Mouse (Mus musculus): ENCODE results near the gene Ggta1.

The Ggta1 gene

GRCm38 (mm10) chr2:35433428-35433827, 29.6 kb downstream of the Ggta1 start:
- DNase-seq = peak; percentile 18 to 40

GRCm38 (mm10) chr2:35432472-35432871, 30.6 kb downstream of the Ggta1 start:
- DNase-seq = peak; percentile 31 to 54

- peak; percentile 47 to 65 for DNase-seq
Measured at GRCm38 (mm10) chr2:35432011-35432410, 31.0 kb downstream of the Ggta1 start.

GRCm38 (mm10) chr2:35430806-35431205, 32.2 kb downstream of the Ggta1 start:
- no peak for DNase-seq

GRCm38 (mm10) chr2:35428615-35429300, 34.3 kb downstream of the Ggta1 start:
- DNase-seq = no peak

- DNase-seq = no peak
Measured at GRCm38 (mm10) chr2:35427559-35427958, 35.5 kb downstream of the Ggta1 start.

- no peak for DNase-seq
Measured at GRCm38 (mm10) chr2:35423711-35424339, 39.2 kb downstream of the Ggta1 start.

GRCm38 (mm10) chr2:35422384-35422783, 40.6 kb downstream of the Ggta1 start:
- DNase-seq = no peak

GRCm38 (mm10) chr2:35420681-35421080, 42.4 kb downstream of the Ggta1 start:
- no peak for DNase-seq

- DNase-seq = no peak
Measured at GRCm38 (mm10) chr2:35419671-35420070, 43.4 kb downstream of the Ggta1 start.

- DNase-seq = no peak
Measured at GRCm38 (mm10) chr2:35419243-35419642, 43.8 kb downstream of the Ggta1 start.

- no peak for DNase-seq
Measured at GRCm38 (mm10) chr2:35417231-35417630, 45.8 kb downstream of the Ggta1 start.

- no peak for DNase-seq
Measured at GRCm38 (mm10) chr2:35416473-35416872, 46.6 kb downstream of the Ggta1 start.

- DNase-seq = no peak
Measured at GRCm38 (mm10) chr2:35412810-35413209, 50.2 kb downstream of the Ggta1 start.

- no peak for DNase-seq
Measured at GRCm38 (mm10) chr2:35412246-35412645, 50.8 kb downstream of the Ggta1 start.

- DNase-seq = no peak
Measured at GRCm38 (mm10) chr2:35411640-35412190, 51.3 kb downstream of the Ggta1 start.

GRCm38 (mm10) chr2:35409466-35409865, 53.6 kb downstream of the Ggta1 start:
- DNase-seq = no peak

- no peak for DNase-seq
Measured at GRCm38 (mm10) chr2:35408409-35409110, 54.5 kb downstream of the Ggta1 start.

GRCm38 (mm10) chr2:35407878-35408277, 55.2 kb downstream of the Ggta1 start:
- DNase-seq = no peak

GRCm38 (mm10) chr2:35407266-35407665, 55.8 kb downstream of the Ggta1 start:
- DNase-seq = no peak

- DNase-seq = no peak
Measured at GRCm38 (mm10) chr2:35406611-35407010, 56.4 kb downstream of the Ggta1 start.

GRCm38 (mm10) chr2:35402391-35402790, 60.6 kb downstream of the Ggta1 start:
- DNase-seq = no peak

GRCm38 (mm10) chr2:35400739-35401138, 62.3 kb downstream of the Ggta1 start:
- no peak for DNase-seq
